Mouse (Mus musculus) cortical plate, adult 2 months (tissue): ENCODE results near the gene Gm44973. TPM values are rescaled to one million over a fixed set of nuclear protein-coding genes. Genes with fewer than 3 reads are reported as not detected.
A peak's percentile ranks its signal among the peaks of the same experiment; 100 is the strongest.
"Not testable (repeated sequence)": the region's sequence is repeated elsewhere in the genome, so short reads cannot be mapped to it uniquely, and the experiment has no call there.

Experiments used
- H3K27ac ChIP-seq: fragments of 200-500 bp; 2 replicates; pipeline ENCODE4 v1.5.1; 2012; ENCODE audit warnings: low read length, control low read depth, inconsistent platforms; ENCODE audit not compliant: insufficient read depth
- H3K4me1 ChIP-seq: fragments of 200-500 bp; 2 replicates; pipeline ENCODE4 v1.6.1; 2011; ENCODE audit warnings: low read length; ENCODE audit not compliant: control insufficient read depth, insufficient read depth
- H3K4me3 ChIP-seq: fragments of 200-500 bp; 2 replicates; pipeline ENCODE4 v1.5.1; 2011; ENCODE audit warnings: mild to moderate bottlenecking, low read length, control low read depth; ENCODE audit not compliant: insufficient read depth
- CTCF ChIP-seq: fragments of 200-500 bp; IDR thresholded peaks from 2 replicates; pipeline ENCODE4 v1.5.1; 2011; ENCODE audit warnings: mild to moderate bottlenecking, control low read depth, low read length; ENCODE audit not compliant: insufficient read depth; ENCODE audit errors: extremely low read depth
- POLR2A ChIP-seq: fragments of 200-500 bp; IDR thresholded peaks from 2 replicates; pipeline ENCODE4 v1.6.1; 2011; ENCODE audit warnings: mild to moderate bottlenecking, low read length, control low read depth; ENCODE audit not compliant: insufficient read depth; ENCODE audit errors: extremely low read depth
- polyA plus RNA-seq: library from polyadenylated mRNA; depleted of rRNA; stranded (reverse); fragments of >200 nt; gene quantifications from 2 replicates; pipeline ENCODE4 v1.2.3, GENCODE M21; 2012

Gene Gm44973
- polyA plus RNA-seq, 1 experiment = not detected

DNA sequence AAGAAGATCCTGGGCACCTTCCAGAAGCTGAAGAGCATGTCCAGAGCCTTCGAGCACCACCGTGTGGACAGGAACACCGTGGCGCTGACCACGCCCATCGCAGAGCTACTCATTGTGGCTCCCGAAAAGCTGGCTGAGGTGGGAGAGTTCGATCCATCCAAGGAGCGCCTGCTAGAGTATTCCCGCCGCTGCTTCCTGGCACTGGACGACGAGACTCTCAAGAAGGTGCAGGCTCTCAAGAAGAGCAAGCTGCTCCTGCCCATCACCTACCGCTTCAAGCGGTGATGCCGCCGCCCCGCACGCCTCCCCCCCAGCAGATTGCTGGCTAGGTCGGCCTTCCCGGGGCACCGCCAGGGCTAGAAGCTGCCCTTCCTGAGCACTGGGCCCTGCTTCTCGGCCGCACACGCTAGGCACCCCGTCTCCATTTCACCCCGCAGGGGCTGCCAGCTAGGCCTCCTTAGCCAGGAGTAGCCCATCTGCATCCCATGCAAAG lies 45.0 kb downstream of the Gm44973 start:
- TF ChIP-seq CTCF = peak; percentile 60
- TF ChIP-seq POLR2A = no peak
- H3K4me1 ChIP-seq = peaks cover 10% of the 10 kb centered on the region

DNA sequence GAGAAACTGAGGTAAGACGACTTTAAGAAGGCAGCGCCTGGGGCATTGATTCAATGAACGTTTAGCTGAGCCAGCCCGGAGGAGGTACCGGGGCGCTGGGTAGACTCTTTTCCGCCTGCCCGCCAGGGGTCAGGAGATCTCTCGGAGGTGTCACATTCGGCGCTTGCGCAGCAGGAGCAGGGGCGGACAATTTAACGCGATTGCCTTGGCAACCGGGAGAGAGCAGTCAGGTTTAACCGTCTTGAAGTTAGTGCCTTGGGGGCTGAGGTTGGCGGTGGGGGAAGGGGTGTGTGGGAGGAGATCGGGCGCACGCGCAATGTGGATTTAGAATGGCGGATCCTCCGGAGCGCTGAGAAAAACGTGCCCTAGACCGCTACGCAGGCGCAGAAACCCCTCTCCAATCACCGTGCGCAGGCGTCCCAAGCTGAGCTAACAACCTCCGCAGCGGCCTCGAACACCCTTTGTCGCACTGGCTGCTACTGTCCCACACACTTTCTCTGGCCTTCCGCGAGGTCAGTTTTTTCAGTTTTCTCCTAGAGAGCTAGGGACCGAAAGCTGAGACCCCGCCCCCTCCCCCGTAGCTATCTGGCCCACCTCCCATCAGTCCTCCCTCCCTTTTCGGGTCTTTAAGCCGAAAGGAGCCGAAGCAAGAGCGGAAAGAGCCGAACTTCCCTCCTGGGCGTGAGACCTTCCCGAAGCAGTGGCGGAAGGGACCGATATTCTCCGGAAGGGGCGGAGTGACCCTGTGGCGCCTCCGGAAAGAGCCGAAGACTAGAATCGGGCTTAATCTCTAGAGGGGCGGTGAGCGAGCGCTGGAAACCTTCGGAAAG lies 45.9 kb downstream of the Gm44973 start:
- Histone ChIP-seq H3K4me1 (peaks cover 6% of the 10 kb centered on the region), H3K4me3 (peak overlapping the region; percentile 69), H3K27ac (peak overlapping the region; percentile 99)
- TF ChIP-seq POLR2A (peak; percentile 64), CTCF (0 out of 2 replicates have a peak, but pooled peaks have one; percentile 23)

More for the DNA sequence above, 45.0 kb downstream of the Gm44973 start:
- peak overlapping the region; percentile 69 for H3K4me3 ChIP-seq
- peak overlapping the region; percentile 67 for H3K27ac ChIP-seq

DNA sequence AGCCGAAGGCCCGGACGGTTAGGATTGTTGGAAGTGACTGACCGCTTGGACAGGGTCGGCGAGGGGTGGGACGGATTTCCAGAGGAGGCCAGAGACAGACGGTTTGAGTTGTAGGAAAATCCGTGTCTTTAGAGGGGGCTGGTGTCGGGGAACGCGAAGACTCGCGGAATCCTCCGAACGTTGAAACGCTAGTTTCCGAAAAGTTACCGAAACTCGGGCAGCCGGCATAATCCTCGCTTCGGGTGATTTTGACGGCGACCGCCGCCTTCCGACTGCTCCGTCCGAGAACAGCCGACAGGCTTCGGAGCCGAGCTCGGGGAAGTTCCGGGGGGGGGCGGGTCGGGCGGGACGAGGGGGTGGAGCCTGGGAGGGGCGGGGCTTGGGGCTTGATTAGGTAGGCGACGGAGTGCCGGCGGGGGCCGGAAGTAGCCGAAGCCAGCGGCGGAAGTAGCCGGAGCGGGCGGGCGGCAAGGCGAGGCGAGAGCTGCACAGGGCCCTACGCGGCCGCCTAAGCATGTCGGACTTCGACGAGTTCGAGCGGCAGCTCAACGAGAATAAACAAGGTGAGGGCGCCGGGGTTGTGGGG lies 46.6 kb downstream of the Gm44973 start, which contains the start of gene U2af2:
Gene U2af2 (plus strand): TSS at position 370 of the 586 bp plus-strand sequence.
- Histone ChIP-seq H3K4me1 (peaks cover 6% of the 10 kb centered on the region; the same call in 1 of the 2 replicates), H3K27ac (peak within 1 kb of the TSS; percentile 99), H3K4me3 (peak within 1 kb of the TSS; percentile 69)
- TF ChIP-seq CTCF (no peak), POLR2A (peak; percentile 38; the same call in 1 of the 2 replicates)

DNA sequence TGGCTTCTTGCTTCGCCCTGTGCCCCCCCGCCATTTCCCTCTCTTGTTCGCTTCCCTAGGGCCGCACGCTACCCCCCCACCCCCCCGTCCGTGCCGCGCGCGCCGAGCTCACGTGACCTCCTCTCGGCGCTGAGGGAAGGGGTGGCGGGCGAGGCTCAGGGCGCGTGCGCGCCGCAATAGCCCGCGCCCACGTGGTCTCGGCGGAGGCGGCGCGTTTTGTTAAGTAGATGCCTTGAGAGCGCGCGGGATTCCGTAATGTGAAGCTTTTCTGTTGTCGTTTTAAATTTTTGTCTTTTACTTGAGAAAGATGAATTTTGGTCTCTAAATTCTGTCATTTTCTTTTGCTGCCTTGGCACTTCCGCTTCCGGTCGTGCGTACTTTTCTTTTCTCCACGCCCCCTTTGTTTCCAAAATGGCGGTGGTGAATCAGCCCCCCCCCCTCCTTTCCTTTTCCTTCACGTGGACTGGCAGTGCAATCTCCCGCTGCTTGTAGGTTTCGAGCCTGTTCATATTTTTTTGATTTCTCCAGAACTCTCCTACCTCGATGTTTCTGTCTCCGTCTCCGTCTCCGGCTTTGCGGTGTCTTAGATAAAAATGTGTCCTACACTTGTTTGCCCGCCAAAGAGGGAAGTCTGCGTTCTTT lies 47.2 kb downstream of the Gm44973 start:
- peak overlapping the region; percentile 91 for H3K27ac ChIP-seq
- peak overlapping the region; percentile 69 for H3K4me3 ChIP-seq
- TF ChIP-seq POLR2A (no peak), CTCF (no peak)
- H3K4me1 ChIP-seq = peaks cover 6% of the 10 kb centered on the region; the same call in 1 of the 2 replicates

DNA sequence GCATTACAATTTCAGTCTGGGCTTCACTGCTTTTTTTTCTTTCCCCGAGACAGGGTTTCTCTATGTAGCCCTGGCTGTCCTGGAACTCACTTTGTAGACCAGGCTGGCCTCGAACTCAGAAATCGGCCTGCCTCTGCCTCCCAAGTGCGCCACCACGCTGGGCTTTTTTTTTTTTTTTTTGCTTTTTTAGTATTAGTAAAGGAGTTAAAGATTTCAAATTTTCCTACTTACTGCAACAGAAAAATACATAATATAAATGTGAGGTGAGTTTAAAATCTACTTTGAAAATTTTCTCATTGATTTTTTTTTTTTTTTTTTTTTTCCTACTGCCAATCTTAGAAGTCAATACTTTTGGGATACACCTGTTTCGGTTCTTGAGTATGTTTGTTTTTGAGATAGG lies 49.6 kb downstream of the Gm44973 start:
- peaks cover 6% of the 10 kb centered on the region; the same call in 1 of the 2 replicates for H3K4me1 ChIP-seq
- H3K27ac ChIP-seq = no peak overlapping the region
- no peak overlapping the region for H3K4me3 ChIP-seq
- TF ChIP-seq CTCF (no peak), POLR2A (no peak)

DNA sequence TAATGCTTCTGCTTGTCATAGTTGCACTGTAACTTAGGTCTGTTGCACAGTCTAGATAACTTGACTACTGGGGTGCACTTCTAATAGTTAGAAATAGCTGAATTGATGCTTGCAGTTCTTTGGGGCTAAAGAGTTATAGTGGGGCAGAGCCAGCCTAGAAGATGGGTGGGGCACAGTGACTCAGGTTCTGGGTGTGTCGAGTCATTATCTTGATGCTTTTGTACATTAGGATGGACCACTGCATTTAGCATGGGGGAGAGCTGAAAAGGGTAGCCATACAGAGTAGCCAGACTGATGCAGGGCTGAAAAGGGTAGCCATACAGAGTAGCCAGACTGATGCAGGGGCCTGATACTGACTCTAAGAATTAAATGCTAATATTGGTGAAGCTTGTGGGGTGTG lies 58.3 kb downstream of the Gm44973 start:
- TF ChIP-seq CTCF = no peak
- no peak for TF ChIP-seq POLR2A
- H3K4me1 ChIP-seq = no peaks in the 10 kb centered on the region
- no peak overlapping the region for H3K27ac ChIP-seq
- H3K4me3 ChIP-seq = no peak overlapping the region

DNA sequence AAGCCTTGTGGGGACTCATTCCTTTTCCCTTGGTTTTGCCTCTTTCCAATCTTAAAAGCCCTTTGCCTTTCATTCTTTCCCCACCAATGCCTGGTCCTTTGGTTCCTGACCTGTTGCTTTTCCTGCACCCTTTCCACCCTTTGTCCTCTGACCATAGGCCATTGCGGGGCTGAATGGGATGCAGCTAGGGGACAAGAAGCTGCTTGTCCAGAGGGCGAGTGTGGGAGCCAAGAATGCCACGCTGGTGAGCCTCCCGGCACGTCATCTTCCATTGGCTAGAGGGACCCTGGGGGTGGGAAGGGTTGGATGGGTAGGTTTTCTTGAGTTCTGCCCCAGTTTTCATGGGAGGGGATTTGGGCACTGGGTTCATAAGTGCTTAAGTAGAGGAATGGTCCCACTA lies 59.7 kb downstream of the Gm44973 start:
- Histone ChIP-seq H3K27ac (no peak overlapping the region), H3K4me1 (no peaks in the 10 kb centered on the region), H3K4me3 (no peak overlapping the region)
- TF ChIP-seq CTCF (no peak), POLR2A (no peak)

DNA sequence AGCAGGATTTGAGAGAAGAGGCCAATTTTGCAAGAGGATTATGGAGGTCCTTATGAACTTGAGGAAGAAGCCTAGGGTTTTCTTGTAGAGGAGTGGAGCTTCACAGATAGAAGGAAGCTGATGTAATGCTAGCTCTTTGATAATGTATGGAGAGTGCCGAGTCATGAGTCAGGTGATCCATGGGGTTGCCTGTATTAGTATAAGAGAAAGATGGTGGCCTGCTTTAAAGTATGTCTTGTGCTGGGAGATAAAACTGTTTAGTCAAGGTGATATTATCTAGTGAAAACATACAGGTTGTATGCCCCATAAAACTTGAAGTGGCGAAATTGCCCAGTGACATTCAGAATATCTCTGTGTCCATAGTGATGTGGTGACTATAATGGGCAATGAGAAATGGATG lies 61.6 kb downstream of the Gm44973 start:
- Histone ChIP-seq H3K27ac (no peak overlapping the region), H3K4me3 (no peak overlapping the region), H3K4me1 (peaks cover 2% of the 10 kb centered on the region; the same call in 1 of the 2 replicates)
- TF ChIP-seq POLR2A = no peak
- TF ChIP-seq CTCF = no peak

DNA sequence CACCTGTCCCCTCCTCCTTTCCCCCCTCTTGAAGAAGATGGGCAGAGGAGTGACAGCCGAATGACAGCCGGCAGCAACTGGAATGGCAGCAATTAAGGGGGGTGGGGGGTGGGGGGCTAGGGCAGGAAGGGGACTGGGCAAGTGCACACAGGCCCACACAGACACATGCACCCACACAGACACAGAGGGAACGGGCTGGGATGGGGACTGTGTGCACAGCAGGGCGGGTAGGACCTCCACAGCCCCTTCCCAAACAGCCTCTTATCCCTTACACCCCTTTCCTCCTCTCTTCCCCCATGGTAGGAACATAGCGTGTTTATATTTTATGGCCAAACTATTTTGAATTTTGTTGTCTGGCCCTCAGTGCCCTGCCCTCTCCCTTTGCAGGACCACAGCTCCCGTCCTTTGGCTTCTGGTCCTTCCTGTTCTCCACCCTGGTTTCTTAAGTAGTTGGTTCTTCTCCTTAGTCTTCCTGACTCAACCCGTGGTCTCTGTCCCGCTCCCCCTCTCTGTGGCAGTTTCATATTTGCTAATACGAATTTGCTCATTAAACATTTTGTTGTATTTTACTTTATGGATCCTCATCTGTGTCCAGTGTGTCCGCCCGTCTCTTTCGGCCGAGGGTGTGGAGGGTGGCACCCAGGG lies 64.2 kb downstream of the Gm44973 start:
- H3K4me3 ChIP-seq = peak overlapping the region; percentile 96
- H3K27ac ChIP-seq = 0 out of 2 replicates have a peak overlapping the region, but pooled peaks have one; percentile 6
- H3K4me1 ChIP-seq = not testable (repeated sequence)
